8 mouse cellular contexts compared by ENCODE assay signal in genomic region chr2:167349283-167349936, GRCm38 (mm10). TPM values are rescaled to one million over a fixed set of nuclear protein-coding genes. Genes with fewer than 3 reads are reported as not detected.
DNase-seq lines count a peak whose midpoint lies in the region; ATAC-seq and TF ChIP-seq lines count a peak whose summit lies in the region.

No protein-coding gene starts in this region.

- H3K4me3 ChIP-seq in hindbrain, embryonic 13.5 days, result peak overlapping the region; percentile 80

- peak overlapping the region; percentile 80 for H3K4me2 ChIP-seq in hindbrain, embryonic 13.5 days

- TF ChIP-seq CTCF in Patski (IDR thresholded peaks at IDR 0.05), result no peak

- H3K27ac ChIP-seq in hindbrain, embryonic 13.5 days, result peak overlapping the region; percentile 92

- in situ Hi-C loops in Patski (cut with MboI; ENCODE audit: low pct_unique_long_range_greater_than_20kb), result loop anchor here (5.0 kb wide), 1 partner anchor 73 kb away; the partner anchor contains the start of gene Slc9a8

- CTCF ChIA-PET in Patski (lab: Charles Lee), result interaction anchor here (0.7 kb wide), 1 partner anchor 24 kb away, joined by 3 read pairs; no protein-coding TSS in a partner anchor

- 1% methylated on average over 49 of the region's 50 CpGs for WGBS in hindbrain, embryonic 13.5 days

- POLR2A ChIA-PET in Patski (lab: Charles Lee), result no interaction called here

- DNase-seq in Patski (ENCODE audit: low read depth, low spot score), result peak; percentile 78
- DNase-seq in cerebellum, postnatal 14 days, result peak; percentile 98
- peak; percentile 90 to 92 for DNase-seq in frontal cortex, postnatal 14 days (ENCODE audit: low spot score in 2 of 2)
- peak; percentile 63 to 75 for DNase-seq in layer of hippocampus, postnatal 25 days (ENCODE audit: extremely low spot score in 1 of 2, low spot score in 1 of 2)
- peak; percentile 95 for DNase-seq in lung, postnatal 14 days
- peak; percentile 92 for DNase-seq in ovary, postnatal 36 days (ENCODE audit: low spot score)
- peak; percentile 97 for DNase-seq in thymus, postnatal 14 days

- H3K36me3 ChIP-seq in hindbrain, embryonic 13.5 days, result no peaks in the 10 kb centered on the region

- peak; percentile 96 for ATAC-seq in Patski
- peak; percentile 97 for ATAC-seq in hindbrain, embryonic 13.5 days (ENCODE audit: low FRiP score)

- H3K4me1 ChIP-seq in hindbrain, embryonic 13.5 days (replicated peaks), result peaks cover 30% of the 10 kb centered on the region

- H3K27me3 ChIP-seq in Patski, result no peaks in the 10 kb centered on the region
- peaks cover 13% of the 10 kb centered on the region for H3K27me3 ChIP-seq in hindbrain, embryonic 13.5 days

- H3K9me3 ChIP-seq in hindbrain, embryonic 13.5 days, result no peaks in the 10 kb centered on the region

- peak overlapping the region; percentile 90 for H3K9ac ChIP-seq in hindbrain, embryonic 13.5 days

RNA-seq across cellular contexts. Expression of gene B4galt5, which starts 0.4 kb away (rescaled TPM):
- 58.7 TPM for polyA plus RNA-seq in Patski (2021)
- 12.3 and 12.5 TPM in 2 replicates for polyA plus RNA-seq in hindbrain, embryonic 13.5 days (2015; fragmentation: Nextera tagmentation; extraction: Ambion mirVana)
- 10 to 100 TPM; 45.5 to 53.0 TPM for total RNA-seq in layer of hippocampus, postnatal 25 days (2021)

Comparison
In these comparisons a context has a peak if more than half of its experiments do, and no peak if none do; other contexts are left out.
1. Peak in every context shown above with its lines: DNase-seq, ATAC-seq, H3K4me3 ChIP-seq and H3K27ac ChIP-seq.